Mouse (Mus musculus): ENCODE data around the gene Gigyf1. TPM values are rescaled to one million over a fixed set of nuclear protein-coding genes. Genes with fewer than 3 reads are reported as not detected.
A peak's percentile ranks its signal among the peaks of the same experiment; 100 is the strongest.

Gigyf1 gene
- polyA plus RNA-seq, 1 experiment from 2014 or later: 4.0 TPM

DNA sequence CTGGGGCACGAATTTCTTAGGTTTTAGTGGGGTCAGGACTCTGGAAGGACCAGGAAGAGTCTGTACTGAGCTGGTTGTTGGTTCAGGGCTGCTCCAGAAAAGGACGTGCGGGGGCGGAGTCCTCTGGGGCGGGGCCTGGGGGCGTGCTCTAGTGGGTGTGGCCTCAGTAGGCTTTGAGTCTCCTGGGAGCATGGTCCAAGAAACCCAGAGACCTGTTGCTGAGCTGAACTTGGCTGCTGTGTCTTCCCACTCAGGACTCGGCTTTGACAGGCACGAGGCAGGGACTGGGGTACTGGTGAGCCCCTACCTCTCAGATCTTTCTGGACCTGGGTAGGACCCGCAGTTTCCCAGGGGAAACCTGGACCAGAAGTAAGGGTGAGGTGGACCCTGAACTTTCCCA is 51.3 kb downstream of the Gigyf1 start, which contains the start of gene Tfr2:
Tfr2 (plus strand) TSS at position 176 of the 400 bp plus-strand sequence.
- 10% methylated on average over 9 of the region's 9 CpGs for WGBS (ENCODE audit: insufficient replicate concordance)
- Histone ChIP-seq H3K4me1 (ENCODE audit: insufficient read depth) (peaks cover 24% of the 10 kb centered on the region), H3K4me2 (ENCODE audit: low read depth, low read length) (peak within 1 kb of the TSS; percentile 85), H3K9ac (replicated peaks) (peak within 1 kb of the TSS; percentile 75), H3K9me3 (ENCODE audit: low read length) (no peaks in the 10 kb centered on the region), H3K27me3 (ENCODE audit: insufficient read depth, low read length) (no peaks in the 10 kb centered on the region), H3K36me3 (replicated peaks; ENCODE audit: insufficient read depth, low read length) (peaks cover 7% of the 10 kb centered on the region), H3K4me3 (ENCODE audit: low read depth, low read length) (peak within 1 kb of the TSS; percentile 52), H3K27ac (ENCODE audit: low read depth) (peak within 1 kb of the TSS; percentile 93)
- TF ChIP-seq CTCF (IDR thresholded peaks at IDR 0.05; ENCODE audit: low read depth) (no peak), EP300 (IDR thresholded peaks at IDR 0.05; ENCODE audit: low read depth) (no peak)
- ATAC-seq (peak; percentile 82), DNase-seq (peak; percentile 93)

DNA sequence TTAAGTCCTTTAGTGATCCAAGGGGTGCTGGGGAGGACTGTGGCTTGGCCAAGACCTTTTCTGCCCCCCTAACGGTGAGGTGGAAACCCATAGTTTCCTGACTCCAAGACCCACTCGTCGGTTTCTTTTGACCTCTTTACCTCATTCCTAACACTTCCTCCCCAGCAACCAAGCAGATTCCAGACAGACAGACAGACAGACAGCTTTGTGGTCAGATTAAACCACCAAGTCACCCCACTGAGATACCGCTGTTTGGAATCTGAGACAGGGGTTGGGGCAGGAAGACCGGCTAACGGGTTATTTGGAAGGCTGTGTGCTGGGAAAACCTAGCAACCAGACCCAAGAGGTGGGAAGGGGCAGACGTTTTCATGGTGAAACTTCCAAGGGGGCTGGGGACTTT is 51.8 kb downstream of the Gigyf1 start:
- DNase-seq (no peak), ATAC-seq (peak; percentile 11; the same call in 1 of the 2 replicates)
- peak overlapping the region; percentile 75 for H3K9ac ChIP-seq (replicated peaks)
- H3K36me3 ChIP-seq (replicated peaks; ENCODE audit: insufficient read depth, low read length): peaks cover 10% of the 10 kb centered on the region
- H3K4me3 ChIP-seq (ENCODE audit: low read depth, low read length): peak overlapping the region; percentile 52
- peaks cover 24% of the 10 kb centered on the region for H3K4me1 ChIP-seq (ENCODE audit: insufficient read depth)
- WGBS (ENCODE audit: insufficient replicate concordance): 7% methylated on average over 7 of the region's 7 CpGs
- H3K9me3 ChIP-seq (ENCODE audit: low read length): no peaks in the 10 kb centered on the region
- TF ChIP-seq CTCF (IDR thresholded peaks at IDR 0.05; ENCODE audit: low read depth) (no peak), EP300 (IDR thresholded peaks at IDR 0.05; ENCODE audit: low read depth) (no peak)
- H3K27me3 ChIP-seq (ENCODE audit: insufficient read depth, low read length): no peaks in the 10 kb centered on the region
- peak overlapping the region; percentile 85 for H3K4me2 ChIP-seq (ENCODE audit: low read depth, low read length)
- H3K27ac ChIP-seq (ENCODE audit: low read depth): peak overlapping the region; percentile 93

DNA sequence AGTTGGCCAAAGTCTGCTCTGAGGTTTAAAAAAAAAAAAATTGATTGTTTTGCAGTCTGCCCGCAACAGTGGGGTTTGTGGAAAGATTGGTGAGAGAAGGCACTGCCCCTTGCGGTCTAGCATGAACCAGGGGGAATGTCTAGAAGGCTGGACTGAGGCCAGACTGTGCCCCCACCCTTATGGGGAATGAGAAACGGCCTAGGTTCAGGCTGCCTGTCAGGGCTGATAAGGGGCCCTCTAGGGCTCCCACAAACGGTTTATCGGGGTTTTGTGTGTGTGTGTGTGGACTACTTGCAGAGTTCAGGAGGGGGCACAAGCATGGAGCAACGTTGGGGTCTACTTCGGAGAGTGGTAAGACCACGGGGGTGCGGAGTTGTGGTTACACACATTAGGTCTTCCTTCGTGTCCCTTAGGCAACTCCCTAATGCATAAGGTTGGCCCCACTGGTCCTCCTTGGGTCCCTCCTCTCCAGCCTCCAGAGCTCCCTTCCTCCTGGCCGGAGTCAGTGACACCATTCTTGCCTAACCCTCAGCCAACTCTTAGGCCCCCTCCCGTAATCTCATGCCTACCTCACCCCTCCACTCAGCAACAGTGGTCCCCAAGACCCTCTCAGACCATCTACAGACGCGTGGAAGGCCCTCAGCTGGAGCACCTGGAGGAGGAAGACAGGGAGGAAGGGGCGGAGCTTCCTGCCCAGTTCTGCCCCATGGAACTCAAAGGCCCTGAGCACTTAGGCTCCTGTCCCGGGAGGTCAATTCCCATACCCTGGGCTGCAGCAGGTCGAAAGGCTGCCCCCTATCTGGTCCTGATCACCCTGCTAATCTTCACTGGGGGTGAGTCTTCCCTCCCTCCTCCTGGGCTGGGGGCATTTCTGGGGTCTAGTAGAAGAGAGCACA is 52.6 kb downstream of the Gigyf1 start:
- peak overlapping the region; percentile 85 for H3K4me2 ChIP-seq (ENCODE audit: low read depth, low read length)
- TF ChIP-seq EP300 (IDR thresholded peaks at IDR 0.05; ENCODE audit: low read depth) (peak; percentile 91), CTCF (IDR thresholded peaks at IDR 0.05; ENCODE audit: low read depth) (peak; percentile 45)
- H3K9me3 ChIP-seq (ENCODE audit: low read length): no peaks in the 10 kb centered on the region
- DNase-seq: peak; percentile 74
- H3K27me3 ChIP-seq (ENCODE audit: insufficient read depth, low read length): no peaks in the 10 kb centered on the region
- H3K9ac ChIP-seq (replicated peaks): peak overlapping the region; percentile 75
- peak overlapping the region; percentile 93 for H3K27ac ChIP-seq (ENCODE audit: low read depth)
- peaks cover 10% of the 10 kb centered on the region for H3K36me3 ChIP-seq (replicated peaks; ENCODE audit: insufficient read depth, low read length)
- 27% methylated on average over 17 of the region's 17 CpGs for WGBS (ENCODE audit: insufficient replicate concordance)
- peak overlapping the region; percentile 52 for H3K4me3 ChIP-seq (ENCODE audit: low read depth, low read length)
- H3K4me1 ChIP-seq (ENCODE audit: insufficient read depth): peaks cover 24% of the 10 kb centered on the region
- peak; percentile 78 for ATAC-seq

DNA sequence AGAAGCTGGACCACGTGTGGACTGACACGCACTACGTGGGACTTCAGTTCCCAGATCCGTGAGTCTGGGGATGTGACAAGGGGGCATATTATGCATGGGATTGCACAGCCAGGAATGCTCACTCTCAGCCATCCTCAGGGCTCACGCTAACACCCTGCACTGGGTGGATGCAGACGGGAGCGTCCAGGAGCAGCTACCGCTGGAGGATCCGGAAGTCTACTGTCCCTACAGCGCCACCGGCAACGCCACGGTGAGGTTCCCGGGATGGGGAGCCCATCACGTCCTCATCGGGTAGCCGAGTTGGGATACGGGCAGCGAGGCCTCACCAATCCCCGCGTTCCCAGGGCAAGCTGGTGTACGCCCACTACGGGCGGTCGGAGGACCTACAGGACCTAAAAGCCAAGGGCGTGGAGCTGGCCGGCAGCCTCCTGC is 56.1 kb downstream of the Gigyf1 start:
- H3K4me3 ChIP-seq (ENCODE audit: low read depth, low read length): no peak overlapping the region
- DNase-seq (no peak), ATAC-seq (no peak)
- no peak overlapping the region for H3K9ac ChIP-seq (replicated peaks)
- H3K27me3 ChIP-seq (ENCODE audit: insufficient read depth, low read length): no peaks in the 10 kb centered on the region
- no peak overlapping the region for H3K27ac ChIP-seq (ENCODE audit: low read depth)
- H3K9me3 ChIP-seq (ENCODE audit: low read length): no peaks in the 10 kb centered on the region
- peaks cover 27% of the 10 kb centered on the region for H3K36me3 ChIP-seq (replicated peaks; ENCODE audit: insufficient read depth, low read length)
- H3K4me2 ChIP-seq (ENCODE audit: low read depth, low read length): peak overlapping the region; percentile 18; the same call in 1 of the 2 replicates
- WGBS (ENCODE audit: insufficient replicate concordance): 51% methylated on average over 27 of the region's 27 CpGs
- TF ChIP-seq CTCF (IDR thresholded peaks at IDR 0.05; ENCODE audit: low read depth) (no peak), EP300 (IDR thresholded peaks at IDR 0.05; ENCODE audit: low read depth) (no peak)
- H3K4me1 ChIP-seq (ENCODE audit: insufficient read depth): peaks cover 26% of the 10 kb centered on the region

Small RNAs within 50 kb of the gene (microRNA-seq; reads per million reads assigned to microRNA genes)
- gene Mir6418: 1.6 reads per million

Other genes starting within 250 kb of the Gigyf1 start
- 10.3 and 11.1 TPM in 2 replicates for gene Ache, start 231.0 kb upstream of the Gigyf1 start, polyA plus RNA-seq (2015; fragmentation: Nextera tagmentation; extraction: Ambion mirVana)
- 9.1 and 9.5 TPM in 2 replicates for gene Ufsp1, start 223.9 kb upstream of the Gigyf1 start, polyA plus RNA-seq (2015; fragmentation: Nextera tagmentation; extraction: Ambion mirVana)
- gene Srrt, start 210.9 kb upstream of the Gigyf1 start, polyA plus RNA-seq (2015; fragmentation: Nextera tagmentation; extraction: Ambion mirVana): 24.1 and 28.2 TPM in 2 replicates
- gene Trip6, start 204.1 kb upstream of the Gigyf1 start, polyA plus RNA-seq (2015; fragmentation: Nextera tagmentation; extraction: Ambion mirVana): 7.5 and 9.2 TPM in 2 replicates
- 2.9 and 3.2 TPM in 2 replicates for gene Slc12a9, start 185.0 kb upstream of the Gigyf1 start, polyA plus RNA-seq (2015; fragmentation: Nextera tagmentation; extraction: Ambion mirVana)
- 5.7 and 5.9 TPM in 2 replicates for gene Ephb4, start 168.4 kb upstream of the Gigyf1 start, polyA plus RNA-seq (2015; fragmentation: Nextera tagmentation; extraction: Ambion mirVana)
- 0.01 and 0.06 TPM in 2 replicates for gene Zan, start 41.5 kb upstream of the Gigyf1 start, polyA plus RNA-seq (2015; fragmentation: Nextera tagmentation; extraction: Ambion mirVana)
- 27.5 and 27.7 TPM in 2 replicates for gene Pop7, start 16.0 kb upstream of the Gigyf1 start, polyA plus RNA-seq (2015; fragmentation: Nextera tagmentation; extraction: Ambion mirVana)
- 0.13 and 0.26 TPM in 2 replicates for gene Epo, start 14.7 kb downstream of the Gigyf1 start, polyA plus RNA-seq (2015; fragmentation: Nextera tagmentation; extraction: Ambion mirVana)
- 165 and 177 TPM in 2 replicates for gene Gnb2, start 15.0 kb downstream of the Gigyf1 start, polyA plus RNA-seq (2015; fragmentation: Nextera tagmentation; extraction: Ambion mirVana)
- not detected in 2 replicates for gene Actl6b, start 35.0 kb downstream of the Gigyf1 start, polyA plus RNA-seq (2015; fragmentation: Nextera tagmentation; extraction: Ambion mirVana)
- 148 and 157 TPM in 2 replicates for gene Tfr2, start 51.3 kb downstream of the Gigyf1 start, polyA plus RNA-seq (2015; fragmentation: Nextera tagmentation; extraction: Ambion mirVana)
- gene Mospd3, start 82.5 kb downstream of the Gigyf1 start, polyA plus RNA-seq (2015; fragmentation: Nextera tagmentation; extraction: Ambion mirVana): 26.2 and 28.3 TPM in 2 replicates
- 12.9 and 14.7 TPM in 2 replicates for gene Pcolce, start 95.2 kb downstream of the Gigyf1 start, polyA plus RNA-seq (2015; fragmentation: Nextera tagmentation; extraction: Ambion mirVana)
- not detected in 2 replicates for gene Fbxo24, start 110.5 kb downstream of the Gigyf1 start, polyA plus RNA-seq (2015; fragmentation: Nextera tagmentation; extraction: Ambion mirVana)
- gene Lrch4, start 110.6 kb downstream of the Gigyf1 start, polyA plus RNA-seq (2015; fragmentation: Nextera tagmentation; extraction: Ambion mirVana): 24.1 and 24.3 TPM in 2 replicates
- gene Gm20605, start 110.6 kb downstream of the Gigyf1 start, polyA plus RNA-seq (2015; fragmentation: Nextera tagmentation; extraction: Ambion mirVana): 2.4 and 2.6 TPM in 2 replicates
- gene Sap25, start 122.8 kb downstream of the Gigyf1 start, polyA plus RNA-seq (2015; fragmentation: Nextera tagmentation; extraction: Ambion mirVana): 3.4 and 4.0 TPM in 2 replicates
- gene Irs3, start 127.2 kb downstream of the Gigyf1 start, polyA plus RNA-seq (2015; fragmentation: Nextera tagmentation; extraction: Ambion mirVana): 0.11 TPM in 1 of 2 replicates, not detected in the other
- 29.5 and 34.1 TPM in 2 replicates for gene Agfg2, start 166.2 kb downstream of the Gigyf1 start, polyA plus RNA-seq (2015; fragmentation: Nextera tagmentation; extraction: Ambion mirVana)
- gene Nyap1, start 223.1 kb downstream of the Gigyf1 start, polyA plus RNA-seq (2015; fragmentation: Nextera tagmentation; extraction: Ambion mirVana): 0.11 and 0.18 TPM in 2 replicates
- 65.3 and 65.9 TPM in 2 replicates for gene Tsc22d4, start 227.2 kb downstream of the Gigyf1 start, polyA plus RNA-seq (2015; fragmentation: Nextera tagmentation; extraction: Ambion mirVana)